Mouse (Mus musculus) neural tube, embryonic 14.5 days (tissue): ENCODE results near the gene Fez2. TPM values are rescaled to one million over a fixed set of nuclear protein-coding genes. Genes with fewer than 3 reads are reported as not detected.

Experiments
- ATAC-seq: fragments of 200-750 bp; cut with Nextera tagmentation; 2 replicates; pipeline ENCODE4 v1.8.0; 2017; ENCODE audit warnings: low read depth, mild to moderate bottlenecking, moderate TSS enrichment, moderate library complexity
- H3K27ac ChIP-seq: fragments of 300-500 bp; sonication (generic); 2 replicates; pipeline ENCODE4 v1.5.1; 2014; ENCODE audit warnings: low read depth, mild to moderate bottlenecking, control low read depth, low read length, moderate library complexity, mixed read lengths
- H3K27me3 ChIP-seq: fragments of 300-500 bp; sonication (generic); 2 replicates; pipeline ENCODE4 v1.6.1; 2014; ENCODE audit warnings: low read length; ENCODE audit not compliant: control insufficient read depth, insufficient read depth
- H3K36me3 ChIP-seq: fragments of 300-500 bp; sonication (generic); 2 replicates; pipeline ENCODE4 v1.6.1; 2014; ENCODE audit warnings: low read length, mixed read lengths; ENCODE audit not compliant: control insufficient read depth, insufficient read depth
- H3K4me1 ChIP-seq: fragments of 300-500 bp; sonication (generic); 2 replicates; pipeline ENCODE4 v1.6.1; 2014; ENCODE audit warnings: low read length; ENCODE audit not compliant: control insufficient read depth, insufficient read depth
- H3K4me2 ChIP-seq: fragments of 300-500 bp; sonication (generic); 2 replicates; pipeline ENCODE4 v1.6.1; 2014; ENCODE audit warnings: mild to moderate bottlenecking, low read depth, low read length, control low read depth
- H3K4me3 ChIP-seq: fragments of 300-500 bp; sonication (generic); 2 replicates; pipeline ENCODE4 v1.5.1; 2014; ENCODE audit warnings: low read depth, low read length, control low read depth, mixed read lengths
- H3K9ac ChIP-seq: fragments of 300-500 bp; sonication (generic); replicated peaks from 2 replicates; pipeline ENCODE4 v1.6.1; 2014; ENCODE audit warnings: low read depth, mild to moderate bottlenecking, control low read depth, low read length, mixed read lengths
- H3K9me3 ChIP-seq: fragments of 300-500 bp; sonication (generic); 2 replicates; pipeline ENCODE4 v1.6.1; 2016; ENCODE audit warnings: low read length; ENCODE audit not compliant: control insufficient read depth
- WGBS: fragments of 180-500 bp; shearing (Covaris S2); extraction: QIAGEN DNeasy Blood & Tissue Kit; methylation state at CpG from one replicate; pipeline ENCODE4 v1.1.7; 2014; 5-methylcytosine and 5-hydroxymethylcytosine counted together
- polyA plus RNA-seq: library from polyadenylated mRNA; unstranded; fragments of >200 nt; fragmentation: Nextera tagmentation; extraction: Ambion mirVana; gene quantifications from 2 replicates; pipeline ENCODE4 v1.2.1, GENCODE M21; 2014

The Fez2 gene
- polyA plus RNA-seq, 1 experiment from 2014 or later: 64.2 TPM

GRCm38 (mm10) chr17:78351676-78352499, 66.1 kb downstream of the Fez2 start:
- Histone ChIP-seq H3K9me3 (no peaks in the 10 kb centered on the region), H3K4me2 (no peak overlapping the region), H3K9ac (no peak overlapping the region), H3K27me3 (no peaks in the 10 kb centered on the region), H3K4me1 (0 out of 2 replicates have a peak, but pooled peaks cover 3% of the 10 kb centered on the region), H3K4me3 (no peak overlapping the region), H3K27ac (no peak overlapping the region), H3K36me3 (peaks cover 4% of the 10 kb centered on the region; the same call in 1 of the 2 replicates)
- WGBS: 83% methylated on average over 12 of the region's 12 CpGs
- ATAC-seq: no peak

DNA sequence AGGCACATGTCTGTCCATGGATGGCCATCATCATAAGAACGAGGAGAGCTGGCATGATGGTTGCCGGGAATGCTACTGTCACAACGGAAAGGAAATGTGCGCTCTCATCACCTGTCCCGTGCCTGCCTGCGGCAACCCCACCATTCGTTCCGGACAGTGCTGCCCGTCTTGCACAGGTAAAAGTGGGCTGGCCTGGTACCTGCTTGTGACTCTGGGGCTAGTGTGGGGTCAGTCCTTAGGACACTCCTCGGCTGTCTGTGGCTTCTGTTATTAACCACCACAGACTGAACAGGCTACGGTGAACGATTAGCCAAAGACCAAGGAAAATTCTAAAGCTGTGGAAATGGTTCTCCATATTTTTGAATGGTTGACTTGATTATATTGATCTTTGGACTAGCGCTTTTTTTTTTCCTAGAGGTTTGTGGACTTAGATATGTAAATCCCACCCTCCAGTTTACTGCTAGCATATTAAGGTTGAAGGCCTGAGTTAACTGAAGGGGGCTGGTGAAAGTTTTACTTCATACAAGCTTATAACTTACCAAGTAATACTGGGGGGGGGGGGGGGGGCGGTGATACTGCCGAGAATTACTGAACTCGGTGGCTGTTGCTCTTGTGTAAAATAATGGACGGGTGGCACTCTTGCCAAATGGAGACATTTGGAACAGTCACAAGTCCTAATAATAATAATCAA, 70.7 kb downstream of the Fez2 start:
- Histone ChIP-seq H3K9me3 (no peaks in the 10 kb centered on the region), H3K9ac (no peak overlapping the region), H3K27me3 (no peaks in the 10 kb centered on the region), H3K27ac (no peak overlapping the region), H3K4me2 (no peak overlapping the region), H3K4me3 (no peak overlapping the region), H3K36me3 (peaks cover 5% of the 10 kb centered on the region; the same call in 1 of the 2 replicates), H3K4me1 (no peaks in the 10 kb centered on the region)
- 94% methylated on average over 17 of the region's 17 CpGs for WGBS
- ATAC-seq: no peak

DNA sequence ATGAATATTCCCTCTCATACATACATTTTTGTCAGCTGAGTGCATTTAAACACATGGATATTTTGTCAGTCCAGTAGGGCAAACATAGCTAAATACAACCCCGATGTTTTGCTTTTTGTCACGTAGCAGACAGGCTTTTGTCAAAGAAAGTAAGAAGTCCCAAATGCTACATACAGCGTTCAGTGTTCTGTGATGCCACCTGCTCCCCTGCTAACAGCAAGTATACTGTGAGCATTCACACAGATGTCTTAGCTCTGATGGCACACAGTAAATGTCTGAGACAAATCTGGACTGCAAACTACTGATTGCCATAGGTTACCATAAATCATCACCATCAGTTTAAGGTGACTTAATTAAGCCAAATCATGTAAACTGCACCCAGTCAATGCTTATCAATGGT, 74.3 kb downstream of the Fez2 start:
- Histone ChIP-seq H3K4me1 (no peaks in the 10 kb centered on the region), H3K27ac (no peak overlapping the region), H3K9ac (no peak overlapping the region), H3K9me3 (no peaks in the 10 kb centered on the region), H3K4me3 (no peak overlapping the region), H3K27me3 (no peaks in the 10 kb centered on the region), H3K36me3 (peaks cover 5% of the 10 kb centered on the region; the same call in 1 of the 2 replicates), H3K4me2 (no peak overlapping the region)
- WGBS: 78% methylated on average over 3 of the region's 3 CpGs
- no peak for ATAC-seq

DNA sequence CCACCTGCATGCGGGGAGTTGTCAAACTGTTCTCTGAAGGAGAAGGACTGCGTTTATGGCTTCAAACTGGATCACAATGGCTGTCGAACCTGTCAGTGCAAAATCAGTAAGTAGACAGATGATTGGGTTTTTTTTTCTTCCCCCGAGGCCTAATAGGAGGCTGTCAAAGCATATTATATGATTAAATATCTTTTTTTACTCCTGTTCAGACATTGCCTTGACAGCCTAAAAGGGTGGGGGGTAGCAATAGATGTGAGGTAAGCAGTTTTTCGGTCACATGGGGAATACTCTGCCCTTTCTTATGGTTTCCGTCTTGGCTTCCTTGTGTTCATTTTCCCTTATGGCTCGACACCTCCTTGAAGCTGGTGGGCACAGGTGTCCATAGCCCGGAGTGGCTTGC, 82.7 kb downstream of the Fez2 start:
- 87% methylated on average over 8 of the region's 8 CpGs for WGBS

DNA sequence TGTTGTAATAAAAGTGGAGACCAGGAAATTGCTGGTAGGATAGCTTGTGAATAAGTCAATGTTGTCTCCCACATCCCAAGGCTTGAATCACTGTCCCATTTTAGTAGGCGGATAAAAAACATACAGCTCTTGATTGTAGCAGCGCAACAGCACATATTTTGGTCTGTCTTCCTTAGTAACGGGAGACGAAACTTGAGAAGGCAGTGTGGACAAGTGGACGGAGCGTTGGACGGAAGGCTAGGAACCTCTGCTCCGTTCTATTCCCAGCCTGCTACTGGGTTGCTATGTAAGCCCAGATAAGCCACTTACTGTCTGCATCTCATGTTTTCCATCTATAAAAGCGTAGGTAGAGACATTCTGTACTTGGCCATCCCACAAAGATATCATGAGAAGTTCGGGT, 84.7 kb downstream of the Fez2 start:
- no peaks in the 10 kb centered on the region for H3K9me3 ChIP-seq
- H3K27ac ChIP-seq: no peak overlapping the region
- ATAC-seq: no peak
- WGBS: 94% methylated on average over 10 of the region's 10 CpGs
- no peaks in the 10 kb centered on the region for H3K4me1 ChIP-seq
- H3K27me3 ChIP-seq: no peaks in the 10 kb centered on the region
- no peak overlapping the region for H3K4me3 ChIP-seq
- no peak overlapping the region for H3K4me2 ChIP-seq
- no peaks in the 10 kb centered on the region; the same call in 1 of the 2 replicates for H3K36me3 ChIP-seq
- no peak overlapping the region for H3K9ac ChIP-seq

More for the DNA sequence above, 82.7 kb downstream of the Fez2 start:
- H3K4me2 ChIP-seq: no peak overlapping the region
- no peaks in the 10 kb centered on the region; the same call in 1 of the 2 replicates for H3K36me3 ChIP-seq
- no peak for ATAC-seq
- H3K27me3 ChIP-seq: no peaks in the 10 kb centered on the region
- no peak overlapping the region for H3K4me3 ChIP-seq
- H3K4me1 ChIP-seq: no peaks in the 10 kb centered on the region
- H3K27ac ChIP-seq: no peak overlapping the region
- no peak overlapping the region for H3K9ac ChIP-seq
- H3K9me3 ChIP-seq: no peaks in the 10 kb centered on the region

GRCm38 (mm10) chr17:78331438-78331837, 86.5 kb downstream of the Fez2 start:
- H3K4me3 ChIP-seq: no peak overlapping the region
- 73% methylated on average over 8 of the region's 8 CpGs for WGBS
- H3K4me1 ChIP-seq: no peaks in the 10 kb centered on the region
- H3K4me2 ChIP-seq: no peak overlapping the region
- no peak for ATAC-seq
- no peaks in the 10 kb centered on the region for H3K27me3 ChIP-seq
- H3K36me3 ChIP-seq: no peaks in the 10 kb centered on the region; the same call in 1 of the 2 replicates
- H3K27ac ChIP-seq: no peak overlapping the region
- no peaks in the 10 kb centered on the region for H3K9me3 ChIP-seq
- no peak overlapping the region for H3K9ac ChIP-seq

DNA sequence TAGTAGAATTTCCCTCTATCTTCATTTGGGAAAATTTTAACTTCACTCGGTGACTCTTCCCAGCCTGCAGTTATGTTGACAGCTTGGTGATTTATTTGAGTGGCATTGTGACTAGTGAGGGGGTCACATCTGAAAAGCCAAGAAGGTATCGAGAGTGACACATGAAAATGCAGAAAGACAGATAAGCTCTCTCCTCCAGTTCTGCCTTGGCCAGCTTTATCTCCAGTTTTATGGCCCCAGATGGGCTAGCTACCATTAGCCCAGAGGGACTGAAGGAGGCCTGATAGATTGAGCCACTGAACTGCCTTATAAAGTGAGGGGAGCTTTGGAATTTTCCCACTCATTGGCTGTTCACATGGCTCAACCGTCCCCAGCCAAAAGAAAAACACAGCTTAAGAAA, 89.7 kb downstream of the Fez2 start:
- Histone ChIP-seq H3K4me3 (no peak overlapping the region), H3K36me3 (no peaks in the 10 kb centered on the region), H3K4me2 (no peak overlapping the region), H3K27me3 (no peaks in the 10 kb centered on the region), H3K9ac (no peak overlapping the region), H3K4me1 (no peaks in the 10 kb centered on the region), H3K9me3 (no peaks in the 10 kb centered on the region), H3K27ac (no peak overlapping the region)
- 18% methylated on average over 3 of the region's 3 CpGs for WGBS
- ATAC-seq: no peak

DNA sequence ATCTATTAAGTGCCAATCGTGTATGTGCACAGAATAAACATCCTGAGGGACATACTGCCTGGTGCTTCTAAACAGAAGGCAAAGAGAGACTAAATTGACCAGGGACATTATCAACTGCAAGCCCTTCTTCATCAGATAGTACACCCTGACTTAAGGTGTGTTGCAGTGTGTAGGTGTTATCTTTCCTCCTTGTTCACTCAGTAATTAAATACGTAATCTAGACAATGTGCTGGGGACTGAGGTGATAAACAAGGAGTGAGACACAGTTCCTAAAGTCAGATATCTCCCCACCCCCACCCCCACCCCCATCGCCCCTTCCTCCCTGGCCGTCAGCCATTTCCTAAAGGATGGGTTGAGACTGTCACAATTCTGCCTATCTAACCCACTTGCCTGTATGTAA, 90.8 kb downstream of the Fez2 start:
- Histone ChIP-seq H3K9me3 (no peaks in the 10 kb centered on the region), H3K4me2 (no peak overlapping the region), H3K4me3 (no peak overlapping the region), H3K4me1 (no peaks in the 10 kb centered on the region), H3K27ac (no peak overlapping the region), H3K36me3 (no peaks in the 10 kb centered on the region), H3K9ac (no peak overlapping the region), H3K27me3 (no peaks in the 10 kb centered on the region)
- 86% methylated on average over 4 of the region's 4 CpGs for WGBS
- no peak for ATAC-seq

DNA sequence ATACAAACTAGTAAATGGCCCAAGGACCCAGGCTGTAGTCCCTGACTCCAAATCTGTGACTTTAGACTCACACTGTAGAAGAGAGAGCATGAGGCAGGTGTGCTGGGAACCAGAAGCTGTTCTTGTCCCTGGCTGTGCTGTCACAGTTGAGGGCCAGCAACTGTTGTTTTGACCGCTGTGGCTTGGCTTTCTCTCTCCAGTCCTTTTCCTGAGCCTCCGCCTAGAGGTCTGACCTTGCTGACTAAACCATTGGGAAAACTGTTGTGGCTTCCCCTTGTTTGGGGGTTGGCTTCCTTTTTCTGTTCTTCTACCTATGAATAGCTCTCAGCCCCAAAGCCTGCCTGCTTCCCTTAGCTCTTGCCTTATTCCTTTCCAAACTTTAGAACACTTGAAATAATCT, 91.6 kb downstream of the Fez2 start:
- Histone ChIP-seq H3K4me2 (no peak overlapping the region), H3K27me3 (no peaks in the 10 kb centered on the region), H3K9ac (no peak overlapping the region), H3K4me1 (no peaks in the 10 kb centered on the region), H3K9me3 (no peaks in the 10 kb centered on the region), H3K27ac (no peak overlapping the region), H3K4me3 (no peak overlapping the region), H3K36me3 (no peaks in the 10 kb centered on the region)
- ATAC-seq: no peak; the same call in 1 of the 2 replicates
- WGBS: 84% methylated on average over 2 of the region's 2 CpGs
